Mouse (Mus musculus) liver, embryonic 11.5 days (tissue): ENCODE results near the gene Tmem143. TPM values are rescaled to one million over a fixed set of nuclear protein-coding genes. Genes with fewer than 3 reads are reported as not detected.
"Not testable (repeated sequence)": the region's sequence is repeated elsewhere in the genome, so short reads cannot be mapped to it uniquely, and the experiment has no call there.

Source experiments
- ATAC-seq: fragments of 200-750 bp; cut with Nextera tagmentation; replicated peaks from 2 replicates; pipeline ENCODE4 v1.8.0; 2017; ENCODE audit warnings: moderate number of reproducible peaks, mild to moderate bottlenecking, moderate TSS enrichment, moderate library complexity; ENCODE audit not compliant: low FRiP score
- DNase-seq: peaks from one replicate; pipeline ENCODE4 v3.0.0-alpha.2; 2017; ENCODE audit warnings: low spot score
- H3K27ac ChIP-seq: fragments of 300-500 bp; sonication (generic); 2 replicates; pipeline ENCODE4 v1.5.1; 2014; ENCODE audit warnings: mild to moderate bottlenecking, low read depth, low read length, control low read depth
- H3K27me3 ChIP-seq: fragments of 300-500 bp; sonication (generic); replicated peaks from 2 replicates; pipeline ENCODE4 v1.6.1; 2014; ENCODE audit warnings: low read length, mixed read lengths; ENCODE audit not compliant: control insufficient read depth, insufficient read depth
- H3K36me3 ChIP-seq: fragments of 300-500 bp; sonication (generic); 2 replicates; pipeline ENCODE4 v1.6.1; 2014; ENCODE audit warnings: mild to moderate bottlenecking, low read length, moderate library complexity, mixed read lengths; ENCODE audit not compliant: control insufficient read depth, insufficient read depth
- H3K4me1 ChIP-seq: fragments of 300-500 bp; sonication (generic); replicated peaks from 2 replicates; pipeline ENCODE4 v1.6.1; 2014; ENCODE audit warnings: low read length, mixed read lengths; ENCODE audit not compliant: control insufficient read depth, insufficient read depth
- H3K4me2 ChIP-seq: fragments of 300-500 bp; sonication (generic); 2 replicates; pipeline ENCODE4 v1.6.1; 2014; ENCODE audit warnings: mild to moderate bottlenecking, control low read depth, moderate library complexity
- H3K4me3 ChIP-seq: fragments of 300-500 bp; sonication (generic); 2 replicates; pipeline ENCODE4 v1.5.1; 2014; ENCODE audit warnings: low read depth, low read length, control low read depth
- H3K9ac ChIP-seq: fragments of 300-500 bp; sonication (generic); 2 replicates; pipeline ENCODE4 v1.6.1; 2014; ENCODE audit warnings: low read depth, low read length, control low read depth
- H3K9me3 ChIP-seq: fragments of 300-500 bp; sonication (generic); 2 replicates; pipeline ENCODE4 v1.6.1; 2016; ENCODE audit warnings: low read length, inconsistent platforms, mixed read lengths; ENCODE audit not compliant: control insufficient read depth
- WGBS: fragments of 180-500 bp; shearing (Covaris S2); extraction: QIAGEN DNeasy Blood & Tissue Kit; methylation state at CpG from one replicate; pipeline ENCODE4 v1.1.7; 2014; 5-methylcytosine and 5-hydroxymethylcytosine counted together
- polyA plus RNA-seq: library from polyadenylated mRNA; unstranded; fragments of >200 nt; fragmentation: Nextera tagmentation; extraction: Ambion mirVana; gene quantifications from 2 replicates; pipeline ENCODE4 v1.2.1, GENCODE M21; 2014

Tmem143 gene
- polyA plus RNA-seq, 1 experiment from 2014 or later = 5.8 TPM

DNA sequence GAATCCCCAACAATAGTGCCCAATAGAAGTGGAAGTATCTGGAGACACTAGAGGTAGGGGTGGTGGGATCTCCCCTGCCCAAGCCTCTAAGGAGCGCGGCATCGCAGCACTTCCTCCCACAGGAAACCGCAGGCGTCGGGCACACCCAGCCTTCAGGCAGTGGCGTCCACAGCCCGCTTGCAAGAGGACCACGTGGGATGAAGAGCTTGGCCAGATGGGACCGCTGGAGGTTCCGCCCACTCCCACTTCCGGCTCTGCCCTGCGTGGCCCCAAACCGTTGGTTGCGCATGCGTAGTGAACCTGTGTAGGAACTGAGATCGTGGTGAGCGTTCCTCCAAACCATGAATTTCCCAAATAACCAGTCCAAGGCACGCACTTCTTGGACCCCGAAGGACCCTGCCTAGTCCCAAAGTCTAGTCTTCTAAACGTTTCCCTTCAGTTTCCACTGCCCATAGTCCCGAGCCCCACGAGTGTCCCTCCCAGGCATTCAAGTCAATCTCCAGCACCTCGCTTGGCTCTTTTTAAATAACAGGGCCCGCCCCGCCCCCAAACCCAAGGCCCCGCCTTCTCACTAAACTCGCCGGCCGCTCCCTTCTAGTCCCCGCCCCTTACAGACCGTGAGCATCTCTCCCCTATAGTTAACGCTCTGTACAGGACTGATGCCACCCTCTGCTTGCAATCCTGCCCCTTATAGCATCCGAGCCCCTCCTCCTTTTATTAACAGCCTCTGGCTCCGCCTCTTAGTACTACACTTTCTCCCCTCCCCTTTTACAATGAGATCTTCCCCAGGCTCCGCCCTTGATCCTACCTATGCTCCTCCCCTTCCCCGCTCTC lies 26.4 kb downstream of the Tmem143 start:
- peak overlapping the region; percentile 59 for H3K9ac ChIP-seq
- ATAC-seq (peak; percentile 89), DNase-seq (peak; percentile 97)
- H3K4me1 ChIP-seq = peaks cover 31% of the 10 kb centered on the region
- H3K27me3 ChIP-seq = 0 out of 2 replicates have a peak, but pooled peaks cover 4% of the 10 kb centered on the region
- H3K36me3 ChIP-seq = no peaks in the 10 kb centered on the region
- WGBS = under 1% methylated on average over 37 of the region's 37 CpGs
- peak overlapping the region; percentile 91 for H3K27ac ChIP-seq
- peak overlapping the region; percentile 75 for H3K4me2 ChIP-seq
- no peaks in the 10 kb centered on the region for H3K9me3 ChIP-seq
- peak overlapping the region; percentile 48 for H3K4me3 ChIP-seq

DNA sequence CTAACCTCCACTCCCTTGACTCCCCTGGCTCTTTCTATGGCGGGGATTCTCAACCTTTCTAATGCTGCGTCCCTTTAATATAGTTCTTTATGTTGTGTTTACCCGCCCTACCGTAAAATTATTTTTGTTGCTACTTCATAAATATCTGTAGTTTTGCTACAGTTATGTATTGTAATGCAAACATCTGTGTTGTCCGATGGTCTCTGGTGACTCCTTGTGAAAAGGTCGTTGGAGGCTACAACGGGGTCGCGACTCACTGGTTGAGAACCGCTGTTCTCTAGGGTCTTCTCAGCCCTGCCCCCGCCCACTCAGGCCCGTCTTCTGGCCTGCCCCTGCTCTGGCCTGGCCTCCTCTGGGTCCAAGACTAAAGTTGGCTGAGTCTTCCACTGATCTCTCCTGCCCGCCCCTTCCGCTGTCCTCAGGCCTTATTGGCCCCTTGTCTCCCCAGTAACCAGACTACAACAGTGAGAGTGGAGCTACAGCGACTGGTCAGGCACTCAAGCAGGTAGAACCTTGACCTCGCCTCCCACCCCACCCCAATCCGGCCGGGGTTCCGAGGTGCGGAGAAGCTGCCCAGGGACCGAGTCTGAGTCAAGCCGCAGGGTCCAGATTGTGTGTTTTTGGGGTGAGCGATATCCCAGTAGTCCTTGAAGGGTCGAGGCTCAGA lies 27.2 kb downstream of the Tmem143 start, which contains the start of gene Ccdc114:
Gene Ccdc114 (plus strand): TSS at position 311 of the 667 bp plus-strand sequence.
- Histone ChIP-seq H3K27ac (peak within 1 kb of the TSS; percentile 91), H3K9ac (peak within 1 kb of the TSS; percentile 65), H3K4me1 (peaks cover 31% of the 10 kb centered on the region), H3K9me3 (no peaks in the 10 kb centered on the region), H3K4me3 (peak within 1 kb of the TSS; percentile 48), H3K36me3 (no peaks in the 10 kb centered on the region), H3K27me3 (0 out of 2 replicates have a peak, but pooled peaks cover 4% of the 10 kb centered on the region), H3K4me2 (peak within 1 kb of the TSS; percentile 75)
- peak; percentile 68 for ATAC-seq
- 2% methylated on average over 24 of the region's 24 CpGs for WGBS
- peak; percentile 79 for DNase-seq

DNA sequence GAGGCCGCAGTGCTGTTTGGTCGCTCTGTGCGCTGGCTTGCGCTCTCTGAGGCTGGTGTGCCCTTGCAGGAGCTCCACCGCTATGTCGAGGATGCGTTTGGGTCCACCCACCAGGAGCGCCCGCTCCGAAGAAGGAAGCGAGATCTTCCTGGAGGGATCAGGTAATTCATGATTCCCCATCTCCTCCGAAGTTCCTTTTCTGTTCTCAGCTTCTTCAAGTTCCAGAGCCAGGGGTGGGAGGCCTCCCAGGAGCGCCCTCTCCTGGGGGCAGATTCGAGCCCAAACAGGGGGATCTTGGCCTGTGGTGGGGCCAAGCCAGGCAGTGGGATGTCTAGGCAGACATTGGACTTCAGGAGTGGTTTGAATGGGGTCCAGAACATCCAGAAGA lies 27.7 kb downstream of the Tmem143 start:
- H3K27ac ChIP-seq = peak overlapping the region; percentile 91; the same call in 1 of the 2 replicates
- peak overlapping the region; percentile 75 for H3K4me2 ChIP-seq
- DNase-seq (peak; percentile 51), ATAC-seq (no peak)
- H3K4me1 ChIP-seq = peaks cover 33% of the 10 kb centered on the region
- H3K36me3 ChIP-seq = no peaks in the 10 kb centered on the region
- peak overlapping the region; percentile 48 for H3K4me3 ChIP-seq
- WGBS = 13% methylated on average over 14 of the region's 14 CpGs
- H3K9ac ChIP-seq = peak overlapping the region; percentile 65; the same call in 1 of the 2 replicates
- H3K9me3 ChIP-seq = no peaks in the 10 kb centered on the region
- H3K27me3 ChIP-seq = 0 out of 2 replicates have a peak, but pooled peaks cover 4% of the 10 kb centered on the region

DNA sequence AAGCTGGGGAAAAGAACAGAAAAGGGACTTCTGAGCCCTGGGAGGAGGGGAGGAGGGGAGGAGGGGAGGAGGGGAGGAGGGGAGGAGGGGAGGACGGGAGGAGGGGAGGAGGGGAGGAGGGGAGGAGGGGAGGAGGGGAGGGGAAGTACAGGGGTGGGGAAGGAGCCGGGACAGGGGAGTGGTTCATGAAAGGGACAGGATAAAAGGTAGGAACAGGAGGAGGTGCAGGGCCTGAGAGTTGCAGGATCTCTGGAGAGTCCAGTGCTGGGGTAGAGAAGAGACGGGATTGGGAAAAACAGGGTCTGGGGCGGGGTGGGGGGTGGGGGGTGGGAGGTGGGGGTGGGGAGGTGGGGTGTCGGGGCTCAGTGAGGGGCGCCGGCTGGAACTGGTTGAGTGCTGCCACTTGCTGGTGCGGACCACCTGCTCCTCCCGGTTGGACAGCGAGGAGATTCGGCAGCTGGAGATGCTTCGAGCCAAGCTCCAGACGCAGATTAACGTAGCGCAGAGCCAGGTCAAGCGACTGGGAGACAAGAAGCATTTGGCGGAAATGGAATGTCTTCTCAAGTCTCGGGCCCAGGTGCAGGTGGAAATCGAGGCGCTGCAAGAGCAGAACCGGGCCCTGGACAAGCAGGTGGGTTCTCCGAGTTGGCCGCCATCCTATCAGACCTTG lies 32.0 kb downstream of the Tmem143 start:
- DNase-seq = no peak
- H3K4me2 ChIP-seq = peak overlapping the region; percentile 21; the same call in 1 of the 2 replicates
- no peak overlapping the region for H3K9ac ChIP-seq
- 0 out of 2 replicates have a peak, but pooled peaks cover 5% of the 10 kb centered on the region for H3K4me1 ChIP-seq
- H3K27me3 ChIP-seq = 0 out of 2 replicates have a peak, but pooled peaks cover 4% of the 10 kb centered on the region
- 27% methylated on average over 20 of the region's 23 CpGs for WGBS
- H3K9me3 ChIP-seq = no peaks in the 10 kb centered on the region
- H3K4me3 ChIP-seq = no peak overlapping the region
- no peaks in the 10 kb centered on the region for H3K36me3 ChIP-seq
- no peak for ATAC-seq
- no peak overlapping the region for H3K27ac ChIP-seq

DNA sequence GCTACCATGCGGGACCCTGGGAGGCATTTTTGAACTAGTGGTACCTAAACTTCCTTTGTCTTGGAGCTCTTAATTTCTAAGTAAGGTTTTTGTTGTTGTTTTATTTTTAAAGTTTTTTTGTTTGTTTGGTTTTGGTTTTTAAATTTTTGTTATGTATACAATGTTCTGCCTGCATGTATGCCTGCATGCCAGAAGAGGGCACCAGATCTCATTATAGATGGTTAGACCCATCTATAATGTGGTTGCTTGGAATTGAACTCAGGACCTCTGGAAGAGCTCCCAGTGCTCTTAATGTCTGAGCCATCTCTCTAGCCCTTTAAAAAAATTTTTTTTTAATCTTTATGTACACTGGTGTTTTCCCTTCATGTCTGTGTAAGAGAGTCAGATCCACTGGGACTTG lies 32.9 kb downstream of the Tmem143 start:
- Histone ChIP-seq H3K9ac (no peak overlapping the region), H3K36me3 (no peaks in the 10 kb centered on the region), H3K9me3 (no peaks in the 10 kb centered on the region), H3K27ac (no peak overlapping the region), H3K4me1 (0 out of 2 replicates have a peak, but pooled peaks cover 2% of the 10 kb centered on the region), H3K4me3 (no peak overlapping the region), H3K27me3 (0 out of 2 replicates have a peak, but pooled peaks cover 4% of the 10 kb centered on the region), H3K4me2 (no peak overlapping the region)
- ATAC-seq = no peak
- 84% methylated on average over 1 of the region's 1 CpGs for WGBS
- DNase-seq = no peak

DNA sequence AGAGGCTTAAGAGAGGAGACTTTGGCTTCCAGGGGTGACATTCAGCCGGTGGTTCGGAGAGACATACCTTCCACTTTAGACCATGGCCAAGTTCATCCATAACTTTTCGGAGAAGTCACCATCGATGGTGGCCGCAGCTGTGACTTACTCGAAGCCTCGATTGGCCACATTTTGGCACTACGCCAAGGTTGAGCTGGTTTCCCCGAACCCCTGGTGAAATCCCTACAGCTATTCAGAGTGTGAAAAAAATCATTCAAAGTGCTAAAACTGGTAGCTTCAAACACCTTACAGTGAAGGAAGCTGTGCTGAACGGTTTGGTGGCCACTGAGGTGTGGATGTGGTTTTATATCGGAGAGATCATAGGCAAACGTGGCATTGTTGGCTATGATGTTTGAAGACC lies 37.0 kb downstream of the Tmem143 start:
- H3K4me1 ChIP-seq, H3K4me3 ChIP-seq, DNase-seq, H3K36me3 ChIP-seq, H3K4me2 ChIP-seq, H3K9me3 ChIP-seq, H3K27ac ChIP-seq, ATAC-seq, H3K9ac ChIP-seq, H3K27me3 ChIP-seq: not testable (repeated sequence)
- WGBS = 86% methylated on average over 12 of the region's 12 CpGs

DNA sequence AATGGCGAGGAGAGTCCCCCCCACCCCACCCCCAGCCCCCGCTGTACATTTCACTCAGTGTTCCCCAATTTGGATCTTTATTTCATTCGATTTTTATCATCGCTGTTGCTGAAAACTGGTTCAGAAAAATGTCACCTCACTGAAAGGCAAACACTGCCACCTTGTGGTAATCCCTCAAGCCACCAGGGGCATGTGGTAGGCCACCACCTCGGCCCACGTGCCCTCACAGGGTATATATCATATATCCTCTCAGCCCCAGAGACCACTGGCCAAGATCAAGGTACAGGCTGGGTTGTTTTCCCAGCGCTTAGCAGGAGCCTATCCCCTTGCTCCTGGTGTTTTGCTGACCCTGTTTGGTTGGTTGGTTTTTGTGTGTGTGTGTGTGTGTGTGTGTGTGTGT lies 38.4 kb downstream of the Tmem143 start:
- no peak overlapping the region for H3K9ac ChIP-seq
- ATAC-seq = no peak
- no peak overlapping the region for H3K4me3 ChIP-seq
- no peaks in the 10 kb centered on the region for H3K36me3 ChIP-seq
- 21% methylated on average over 7 of the region's 7 CpGs for WGBS
- H3K9me3 ChIP-seq = no peaks in the 10 kb centered on the region
- no peak for DNase-seq
- H3K4me2 ChIP-seq = no peak overlapping the region
- no peaks in the 10 kb centered on the region for H3K27me3 ChIP-seq
- H3K27ac ChIP-seq = no peak overlapping the region
- no peaks in the 10 kb centered on the region for H3K4me1 ChIP-seq

DNA sequence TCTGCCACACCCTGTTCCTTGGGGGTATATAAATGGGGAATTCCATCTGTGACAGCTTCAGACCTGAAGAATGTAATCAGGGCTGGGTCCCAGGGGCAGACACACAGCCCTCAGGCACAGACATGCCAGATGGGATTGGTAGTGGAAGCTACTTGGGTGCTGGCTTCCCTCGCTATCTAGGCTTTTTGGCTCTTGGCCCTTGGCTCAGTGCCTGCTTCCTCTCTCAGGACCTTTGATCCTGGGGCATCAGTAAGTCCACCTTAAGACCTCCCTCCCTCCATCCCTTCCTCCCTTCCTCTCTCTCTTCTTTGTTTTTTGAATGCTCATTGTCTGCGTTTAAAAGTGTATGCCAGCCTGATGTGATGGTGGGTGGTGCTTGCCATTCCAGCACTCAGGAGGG lies 43.1 kb downstream of the Tmem143 start:
- Histone ChIP-seq H3K27me3 (no peaks in the 10 kb centered on the region), H3K4me3 (no peak overlapping the region), H3K36me3 (no peaks in the 10 kb centered on the region), H3K27ac (no peak overlapping the region), H3K4me1 (no peaks in the 10 kb centered on the region), H3K9me3 (no peaks in the 10 kb centered on the region), H3K4me2 (no peak overlapping the region), H3K9ac (no peak overlapping the region)
- WGBS = 59% methylated on average over 2 of the region's 2 CpGs
- DNase-seq (no peak), ATAC-seq (no peak)
